Mouse (Mus musculus) bone marrow macrophage, adult 2 months (primary cell): Measurements from ENCODE around the gene Egln2. TPM values are rescaled to one million over a fixed set of nuclear protein-coding genes. Genes with fewer than 3 reads are reported as not detected.

Experiments used
- H3K27ac ChIP-seq: 2 replicates; pipeline ENCODE4 v1.5.1; 2012; ENCODE audit warnings: low read depth, low read length; ENCODE audit not compliant: insufficient read depth
- H3K4me1 ChIP-seq: 2 replicates; pipeline ENCODE4 v1.6.1; 2012; ENCODE audit warnings: low read length; ENCODE audit not compliant: control insufficient read depth, insufficient read depth
- H3K4me3 ChIP-seq: 2 replicates; pipeline ENCODE4 v1.5.1; 2012; ENCODE audit warnings: mild to moderate bottlenecking, low read length, moderate library complexity; ENCODE audit not compliant: insufficient read depth
- CTCF ChIP-seq: IDR thresholded peaks from 2 replicates; pipeline ENCODE4 v1.5.1; 2012; ENCODE audit warnings: low read depth, mild to moderate bottlenecking, low read length, moderate library complexity
- POLR2A ChIP-seq: IDR thresholded peaks from 2 replicates; pipeline ENCODE4 v1.6.1; 2012; ENCODE audit warnings: mild to moderate bottlenecking, low read depth, low read length, borderline replicate concordance
- polyA plus RNA-seq: library from polyadenylated mRNA; stranded (reverse); fragments of >200 nt; gene quantifications from 2 replicates; pipeline ENCODE4 v1.2.4, GENCODE M21; 2012; ENCODE audit not compliant: missing spikeins, insufficient read depth, insufficient read length

Egln2 gene
- polyA plus RNA-seq, 1 experiment: 30.8 TPM

GRCm38 (mm10) chr7:27118033-27118511 is 48.5 kb downstream of the Egln2 start:
- TF ChIP-seq CTCF: no peak
- no peak for TF ChIP-seq POLR2A
- H3K27ac ChIP-seq: no peak overlapping the region
- H3K4me3 ChIP-seq: no peak overlapping the region
- no peaks in the 10 kb centered on the region for H3K4me1 ChIP-seq

- no peak overlapping the region for H3K27ac ChIP-seq
- no peak overlapping the region for H3K4me3 ChIP-seq
- TF ChIP-seq POLR2A (no peak), CTCF (no peak)
- H3K4me1 ChIP-seq: no peaks in the 10 kb centered on the region
Observed at GRCm38 (mm10) chr7:27111987-27112386, 54.6 kb downstream of the Egln2 start.

- no peaks in the 10 kb centered on the region for H3K4me1 ChIP-seq
- H3K4me3 ChIP-seq: no peak overlapping the region
- TF ChIP-seq POLR2A: no peak
- TF ChIP-seq CTCF: no peak
- no peak overlapping the region for H3K27ac ChIP-seq
Observed at GRCm38 (mm10) chr7:27111038-27111437, 55.6 kb downstream of the Egln2 start.

GRCm38 (mm10) chr7:27110327-27110726 is 56.3 kb downstream of the Egln2 start:
- Histone ChIP-seq H3K4me1 (no peaks in the 10 kb centered on the region), H3K27ac (no peak overlapping the region), H3K4me3 (no peak overlapping the region)
- TF ChIP-seq CTCF: no peak
- no peak for TF ChIP-seq POLR2A

Other genes with a start within 250 kb of the Egln2 start
- gene Cyp2a22, start 227.4 kb downstream of the Egln2 start, polyA plus RNA-seq: 0.23 TPM in 1 of 2 replicates, not detected in the other
- not detected in 2 replicates for gene Cyp2a12, start 137.7 kb downstream of the Egln2 start, polyA plus RNA-seq
- not detected in 2 replicates for gene Cyp2f2, start 46.9 kb downstream of the Egln2 start, polyA plus RNA-seq
- gene Cyp2t4, start 13.1 kb downstream of the Egln2 start, polyA plus RNA-seq: not detected in 2 replicates
- 65.0 and 66.6 TPM in 2 replicates for gene Rab4b, start 12.1 kb upstream of the Egln2 start, polyA plus RNA-seq
- gene Gm21983, start 14.3 kb upstream of the Egln2 start, polyA plus RNA-seq: not detected in 2 replicates
- gene Mia, start 14.4 kb upstream of the Egln2 start, polyA plus RNA-seq: not detected in 2 replicates
- gene BC024978, start 29.0 kb upstream of the Egln2 start, polyA plus RNA-seq: 4.0 and 5.0 TPM in 2 replicates
- 52.0 and 63.3 TPM in 2 replicates for gene Snrpa, start 29.5 kb upstream of the Egln2 start, polyA plus RNA-seq
- gene Itpkc, start 61.9 kb upstream of the Egln2 start, polyA plus RNA-seq: 6.1 and 7.1 TPM in 2 replicates
- gene Coq8b, start 66.2 kb upstream of the Egln2 start, polyA plus RNA-seq: 21.7 and 22.6 TPM in 2 replicates
- 6.2 and 7.6 TPM in 2 replicates for gene Numbl, start 91.6 kb upstream of the Egln2 start, polyA plus RNA-seq
- 0.84 TPM in 1 of 2 replicates, not detected in the other for gene Ltbp4, start 170.9 kb upstream of the Egln2 start, polyA plus RNA-seq
- 51.0 and 60.8 TPM in 2 replicates for gene Shkbp1, start 189.2 kb upstream of the Egln2 start, polyA plus RNA-seq
- gene Gm20479, start 190.6 kb upstream of the Egln2 start, polyA plus RNA-seq: 10.4 TPM in 1 of 2 replicates, not detected in the other